Mouse (Mus musculus): ENCODE measurements around the gene Dennd2a. TPM values are rescaled to one million over a fixed set of nuclear protein-coding genes. Genes with fewer than 3 reads are reported as not detected.

Gene Dennd2a
- polyA plus RNA-seq, 1 experiment from 2014 or later: 17.4 TPM

GRCm38 (mm10) chr6:39537276-39537675 is 20.4 kb downstream of the Dennd2a start:
- no peak for ATAC-seq (ENCODE audit: extremely low read depth, insufficient number of reproducible peaks, low FRiP score, low TSS enrichment)
- H3K4me3 ChIP-seq: no peak overlapping the region

DNA sequence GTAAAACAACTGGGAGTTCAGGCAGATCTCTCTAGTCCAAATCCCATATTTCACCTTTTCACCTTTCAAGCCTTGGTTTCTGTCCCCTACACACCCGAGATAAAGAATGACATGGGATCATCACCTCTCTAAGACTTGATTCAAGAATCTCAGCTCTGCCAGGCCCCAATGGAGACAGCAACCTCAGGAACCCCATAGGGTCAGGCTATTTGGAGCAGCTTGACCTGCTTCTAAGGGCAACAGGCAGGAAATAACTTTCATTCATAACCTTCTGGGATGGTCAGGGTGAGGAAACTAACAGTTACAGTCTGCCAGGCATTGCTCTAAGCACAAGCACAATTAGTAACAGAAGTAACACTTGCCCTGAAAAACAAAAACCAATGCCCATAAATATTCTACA is 21.0 kb downstream of the Dennd2a start:
- Histone ChIP-seq H3K36me3 (peaks cover 13% of the 10 kb centered on the region), H3K4me2 (no peak overlapping the region), H3K4me1 (peaks cover 37% of the 10 kb centered on the region), H3K9me3 (peaks cover 4% of the 10 kb centered on the region; the same call in 1 of the 2 replicates), H3K4me3 (no peak overlapping the region), H3K27me3 (replicated peaks) (no peaks in the 10 kb centered on the region), H3K27ac (replicated peaks) (no peak overlapping the region), H3K9ac (no peak overlapping the region)
- 29% methylated on average over 1 of the region's 1 CpGs for WGBS
- no peak for ATAC-seq (ENCODE audit: extremely low read depth, insufficient number of reproducible peaks, low FRiP score, low TSS enrichment)

More at GRCm38 (mm10) chr6:39537276-39537675, 20.4 kb downstream of the Dennd2a start:
- Histone ChIP-seq H3K4me1 (peaks cover 40% of the 10 kb centered on the region), H3K27me3 (replicated peaks) (no peaks in the 10 kb centered on the region), H3K36me3 (peaks cover 13% of the 10 kb centered on the region), H3K27ac (replicated peaks) (no peak overlapping the region), H3K4me2 (no peak overlapping the region), H3K9ac (no peak overlapping the region), H3K9me3 (peaks cover 4% of the 10 kb centered on the region; the same call in 1 of the 2 replicates)
- WGBS: 92% methylated on average over 5 of the region's 5 CpGs

GRCm38 (mm10) chr6:39534944-39535343 is 22.7 kb downstream of the Dennd2a start:
- Histone ChIP-seq H3K4me1 (peaks cover 25% of the 10 kb centered on the region), H3K4me3 (no peak overlapping the region), H3K9me3 (peaks cover 4% of the 10 kb centered on the region; the same call in 1 of the 2 replicates), H3K27me3 (replicated peaks) (no peaks in the 10 kb centered on the region), H3K36me3 (peaks cover 13% of the 10 kb centered on the region), H3K27ac (replicated peaks) (no peak overlapping the region), H3K4me2 (no peak overlapping the region), H3K9ac (no peak overlapping the region)
- ATAC-seq (ENCODE audit: extremely low read depth, insufficient number of reproducible peaks, low FRiP score, low TSS enrichment): no peak

DNA sequence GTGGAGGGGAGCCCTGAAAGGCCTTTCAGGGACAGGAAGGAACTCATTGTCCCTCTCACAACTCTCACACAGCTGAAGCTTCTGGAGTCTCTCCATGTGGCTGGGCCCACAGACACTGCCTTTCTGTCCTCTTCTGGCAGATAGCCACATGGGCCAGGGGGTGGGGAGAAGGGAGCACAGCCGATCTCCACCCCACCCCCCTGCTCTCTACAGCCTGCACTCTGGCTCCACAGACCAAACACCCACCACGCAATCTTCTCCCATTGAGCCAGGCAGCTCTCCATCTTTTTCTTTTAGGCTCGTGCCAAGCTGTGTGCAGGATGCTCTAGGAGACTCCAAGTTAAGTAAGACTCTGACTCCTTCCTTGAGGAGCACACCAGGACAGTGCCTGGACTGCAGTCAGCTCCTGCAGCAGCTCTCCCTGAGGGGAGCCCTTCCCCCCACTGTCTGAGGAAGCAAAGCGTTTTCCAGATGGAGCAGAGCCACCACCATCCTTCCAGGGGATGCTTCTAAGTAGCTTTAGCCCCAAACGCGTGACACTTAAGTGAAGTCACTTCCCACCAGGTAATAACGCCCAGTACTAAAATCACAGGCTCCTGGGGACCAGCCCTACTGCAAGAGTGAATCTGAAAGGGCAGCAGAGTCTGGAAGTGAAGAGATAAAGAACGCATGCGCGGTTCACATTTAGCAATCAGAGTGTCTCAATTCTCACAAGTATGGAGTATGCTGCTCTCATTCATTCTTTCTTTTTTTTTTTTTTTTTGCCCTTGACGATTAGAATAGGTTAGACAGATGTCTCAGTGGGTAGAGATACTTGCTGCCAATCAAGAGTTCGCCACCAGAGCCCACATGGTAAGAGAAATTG is 28.8 kb downstream of the Dennd2a start:
- ATAC-seq (ENCODE audit: extremely low read depth, insufficient number of reproducible peaks, low FRiP score, low TSS enrichment): 0 out of 2 replicates have a peak, but pooled peaks have one; percentile 27
- WGBS: 19% methylated on average over 12 of the region's 12 CpGs
- Histone ChIP-seq H3K27me3 (replicated peaks) (no peaks in the 10 kb centered on the region), H3K36me3 (peaks cover 21% of the 10 kb centered on the region), H3K9me3 (peaks cover 2% of the 10 kb centered on the region; the same call in 1 of the 2 replicates), H3K9ac (peak overlapping the region; percentile 61), H3K27ac (replicated peaks) (peak overlapping the region; percentile 79), H3K4me1 (peaks cover 31% of the 10 kb centered on the region), H3K4me3 (no peak overlapping the region), H3K4me2 (peak overlapping the region; percentile 49)

- WGBS: 71% methylated on average over 4 of the region's 4 CpGs
- H3K36me3 ChIP-seq: peaks cover 21% of the 10 kb centered on the region
Observed at GRCm38 (mm10) chr6:39527811-39528210, 29.9 kb downstream of the Dennd2a start.

GRCm38 (mm10) chr6:39527337-39527784 is 30.3 kb downstream of the Dennd2a start:
- 64% methylated on average over 7 of the region's 7 CpGs for WGBS
- no peak overlapping the region for H3K4me2 ChIP-seq
- no peaks in the 10 kb centered on the region for H3K9me3 ChIP-seq
- ATAC-seq (ENCODE audit: extremely low read depth, insufficient number of reproducible peaks, low FRiP score, low TSS enrichment): no peak
- peaks cover 31% of the 10 kb centered on the region for H3K4me1 ChIP-seq
- H3K27me3 ChIP-seq (replicated peaks): no peaks in the 10 kb centered on the region
- H3K9ac ChIP-seq: no peak overlapping the region
- no peak overlapping the region for H3K4me3 ChIP-seq
- H3K36me3 ChIP-seq: peaks cover 25% of the 10 kb centered on the region
- peak overlapping the region; percentile 36; the same call in 1 of the 2 replicates for H3K27ac ChIP-seq (replicated peaks)

More at GRCm38 (mm10) chr6:39527811-39528210, 29.9 kb downstream of the Dennd2a start:
- H3K27ac ChIP-seq (replicated peaks): peak overlapping the region; percentile 79; the same call in 1 of the 2 replicates
- H3K9me3 ChIP-seq: no peaks in the 10 kb centered on the region
- no peak for ATAC-seq (ENCODE audit: extremely low read depth, insufficient number of reproducible peaks, low FRiP score, low TSS enrichment)
- no peak overlapping the region for H3K4me2 ChIP-seq
- H3K4me3 ChIP-seq: no peak overlapping the region
- no peaks in the 10 kb centered on the region for H3K27me3 ChIP-seq (replicated peaks)
- H3K9ac ChIP-seq: no peak overlapping the region
- peaks cover 31% of the 10 kb centered on the region for H3K4me1 ChIP-seq

DNA sequence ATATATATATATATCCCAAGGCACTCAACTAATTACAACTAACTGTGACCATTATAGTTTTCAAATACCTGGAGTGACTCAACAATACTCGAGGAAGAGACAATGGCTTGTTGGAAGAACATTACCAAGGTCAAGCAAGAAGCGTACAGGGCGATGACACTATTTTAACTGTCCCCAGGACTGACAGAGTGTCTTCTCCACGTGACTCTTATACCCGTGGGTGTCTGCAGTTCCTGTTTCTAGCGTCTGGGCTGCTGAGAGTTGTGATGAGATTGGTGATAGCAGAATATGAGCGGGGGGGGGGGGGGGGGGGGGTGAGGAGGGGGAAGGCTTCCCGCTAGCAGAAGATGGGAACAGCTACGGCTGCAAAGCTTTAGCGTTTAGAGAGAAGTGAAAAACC is 30.9 kb downstream of the Dennd2a start:
- H3K27ac ChIP-seq (replicated peaks): peak overlapping the region; percentile 36; the same call in 1 of the 2 replicates

GRCm38 (mm10) chr6:39523161-39523560 is 34.5 kb downstream of the Dennd2a start:
- H3K27ac ChIP-seq (replicated peaks): no peak overlapping the region
- H3K4me1 ChIP-seq: peaks cover 13% of the 10 kb centered on the region
- peaks cover 64% of the 10 kb centered on the region for H3K36me3 ChIP-seq
- 83% methylated on average over 13 of the region's 13 CpGs for WGBS
- no peak overlapping the region for H3K4me3 ChIP-seq
- no peak overlapping the region for H3K9ac ChIP-seq
- ATAC-seq (ENCODE audit: extremely low read depth, insufficient number of reproducible peaks, low FRiP score, low TSS enrichment): no peak
- no peak overlapping the region for H3K4me2 ChIP-seq
- H3K27me3 ChIP-seq (replicated peaks): no peaks in the 10 kb centered on the region
- H3K9me3 ChIP-seq: peaks cover 11% of the 10 kb centered on the region

More for the DNA sequence above, 30.9 kb downstream of the Dennd2a start:
- H3K4me1 ChIP-seq: peaks cover 31% of the 10 kb centered on the region
- H3K4me2 ChIP-seq: no peak overlapping the region
- peaks cover 30% of the 10 kb centered on the region for H3K36me3 ChIP-seq
- H3K27me3 ChIP-seq (replicated peaks): no peaks in the 10 kb centered on the region
- no peaks in the 10 kb centered on the region for H3K9me3 ChIP-seq
- no peak for ATAC-seq (ENCODE audit: extremely low read depth, insufficient number of reproducible peaks, low FRiP score, low TSS enrichment)
- no peak overlapping the region for H3K9ac ChIP-seq
- H3K4me3 ChIP-seq: no peak overlapping the region
- 55% methylated on average over 10 of the region's 10 CpGs for WGBS

- ATAC-seq (ENCODE audit: extremely low read depth, insufficient number of reproducible peaks, low FRiP score, low TSS enrichment): no peak
- peaks cover 70% of the 10 kb centered on the region for H3K36me3 ChIP-seq
- H3K9me3 ChIP-seq: peaks cover 11% of the 10 kb centered on the region
- no peak overlapping the region for H3K4me2 ChIP-seq
- H3K4me1 ChIP-seq: peaks cover 6% of the 10 kb centered on the region
- no peak overlapping the region for H3K27ac ChIP-seq (replicated peaks)
- no peak overlapping the region for H3K9ac ChIP-seq
- no peaks in the 10 kb centered on the region for H3K27me3 ChIP-seq (replicated peaks)
- WGBS: 49% methylated on average over 5 of the region's 5 CpGs
- H3K4me3 ChIP-seq: no peak overlapping the region
Observed at GRCm38 (mm10) chr6:39522425-39522824, 35.2 kb downstream of the Dennd2a start.

- peaks cover 11% of the 10 kb centered on the region for H3K9me3 ChIP-seq
- H3K4me1 ChIP-seq: peaks cover 20% of the 10 kb centered on the region
- WGBS: 33% methylated on average over 6 of the region's 6 CpGs
- ATAC-seq (ENCODE audit: extremely low read depth, insufficient number of reproducible peaks, low FRiP score, low TSS enrichment): peak; percentile 33; the same call in 1 of the 2 replicates
- H3K27me3 ChIP-seq (replicated peaks): no peaks in the 10 kb centered on the region
- H3K4me2 ChIP-seq: peak overlapping the region; percentile 47
- peak overlapping the region; percentile 81 for H3K27ac ChIP-seq (replicated peaks)
- H3K36me3 ChIP-seq: peaks cover 40% of the 10 kb centered on the region
- no peak overlapping the region for H3K4me3 ChIP-seq
- H3K9ac ChIP-seq: no peak overlapping the region
Observed at GRCm38 (mm10) chr6:39515739-39516131, 41.9 kb downstream of the Dennd2a start.

GRCm38 (mm10) chr6:39515040-39515738 is 42.5 kb downstream of the Dennd2a start:
- Histone ChIP-seq H3K27me3 (replicated peaks) (no peaks in the 10 kb centered on the region), H3K4me1 (peaks cover 20% of the 10 kb centered on the region), H3K36me3 (peaks cover 34% of the 10 kb centered on the region), H3K4me2 (peak overlapping the region; percentile 47), H3K4me3 (0 out of 2 replicates have a peak overlapping the region, but pooled peaks have one; percentile 1), H3K9me3 (peaks cover 5% of the 10 kb centered on the region), H3K9ac (no peak overlapping the region), H3K27ac (replicated peaks) (peak overlapping the region; percentile 81)
- peak; percentile 60; the same call in 1 of the 2 replicates for ATAC-seq (ENCODE audit: extremely low read depth, insufficient number of reproducible peaks, low FRiP score, low TSS enrichment)
- WGBS: 24% methylated on average over 11 of the region's 11 CpGs
